Mouse (Mus musculus) CH12.LX (cell line): ENCODE measurements at regions not wholly inside any gene's neighbourhood (a gene's known extent, or its start where the extent isn't known, plus 50 kb on each side); places are given as distances from the start of the nearest gene placed in this dataset.

Source experiments
- DNase-seq: peaks from one replicate; pipeline ENCODE4 v3.0.0-alpha.2; 2013; ENCODE audit errors: extremely low read depth
- H3K27ac ChIP-seq: 2 replicates; pipeline ENCODE4 v1.5.1; 2012; ENCODE audit warnings: low read depth, mild to moderate bottlenecking, control low read depth, moderate library complexity; ENCODE audit not compliant: insufficient read depth
- H3K27me3 ChIP-seq: replicated peaks from 2 replicates; pipeline ENCODE3; 2012; ENCODE audit warnings: inconsistent platforms
- H3K36me3 ChIP-seq, 2 experiments: replicated peaks in 1 of 2; 2 replicates each; pipeline versions ENCODE3 to v1.6.1; 2012; ENCODE audit warnings: inconsistent platforms in 1 of 2, low read length in 1 of 2, mild to moderate bottlenecking in 1 of 2, mixed read lengths in 1 of 2, moderate library complexity in 1 of 2; ENCODE audit not compliant: control insufficient read depth in 1 of 2, insufficient read depth in 1 of 2
- H3K4me1 ChIP-seq, 2 experiments: 2 replicates each; pipeline ENCODE4 v1.6.1; 2012; ENCODE audit warnings: inconsistent platforms in 1 of 2, moderate library complexity in 1 of 2; ENCODE audit not compliant: insufficient read depth in 2 of 2, control insufficient read depth in 1 of 2
- H3K4me2 ChIP-seq: 2 replicates; pipeline ENCODE4 v1.6.1; 2012; ENCODE audit warnings: low read depth, mild to moderate bottlenecking, control low read depth; ENCODE audit not compliant: poor library complexity, insufficient read depth, severe bottlenecking
- H3K4me3 ChIP-seq, 3 experiments: fragments of 150-350 bp in 1 of 3; sonication (generic) in 1 of 3; replicated peaks in 1 of 3; 2 replicates each; pipeline versions ENCODE3 to v1.5.1; 2011 to 2012; ENCODE audit warnings: low read depth in 2 of 3, low read length in 2 of 3, mild to moderate bottlenecking in 2 of 3, moderate library complexity in 2 of 3, control low read depth in 1 of 3, improper control_type of control experiment in 1 of 3, inconsistent platforms in 1 of 3, mixed read lengths in 1 of 3; ENCODE audit not compliant: poor library complexity in 1 of 3
- H3K79me2 ChIP-seq: replicated peaks from 2 replicates; pipeline ENCODE4 v1.6.1; 2012; ENCODE audit warnings: mild to moderate bottlenecking, moderate library complexity; ENCODE audit not compliant: control insufficient read depth, poor library complexity, insufficient read depth, severe bottlenecking; ENCODE audit errors: extremely low read depth
- H3K9ac ChIP-seq: 2 replicates; pipeline ENCODE4 v1.6.1; 2012; ENCODE audit warnings: low read depth, mild to moderate bottlenecking, control low read depth, moderate library complexity; ENCODE audit not compliant: insufficient read depth
- H3K9me3 ChIP-seq: replicated peaks from 2 replicates; pipeline ENCODE3; 2012; ENCODE audit warnings: low read length, inconsistent platforms, mixed read lengths
- BHLHE40 ChIP-seq: IDR thresholded peaks from 2 replicates; pipeline ENCODE4 v1.6.1; 2011; ENCODE audit warnings: mild to moderate bottlenecking, low read depth, low read length, improper control_type of control experiment
- CTCF ChIP-seq, 2 experiments: IDR thresholded peaks in 1 of 2; conservative IDR thresholded peaks in 1 of 2; 2 replicates each; pipeline ENCODE4 v1.5.1; 2011 to 2012; ENCODE audit warnings: low read depth in 2 of 2, low read length in 2 of 2, improper control_type of control experiment in 1 of 2, inconsistent platforms in 1 of 2, mild to moderate bottlenecking in 1 of 2, moderate library complexity in 1 of 2
- E2F4 ChIP-seq: IDR thresholded peaks from 2 replicates; pipeline ENCODE4 v1.6.1; 2011; ENCODE audit warnings: low read depth, low read length, improper control_type of control experiment; ENCODE audit not compliant: insufficient replicate concordance
- EP300 ChIP-seq: IDR thresholded peaks from 2 replicates; pipeline ENCODE4 v1.6.1; 2011; ENCODE audit warnings: low read length, improper control_type of control experiment
- ETS1 ChIP-seq: conservative IDR thresholded peaks from 2 replicates; pipeline ENCODE4 v1.6.1; 2012; ENCODE audit warnings: low read depth, mild to moderate bottlenecking, inconsistent platforms, low read length, improper control_type of control experiment, moderate library complexity
- GABPA ChIP-seq: IDR thresholded peaks from 2 replicates; pipeline ENCODE4 v1.6.1; 2012; ENCODE audit warnings: low read depth, low read length, improper control_type of control experiment, inconsistent platforms; ENCODE audit not compliant: insufficient replicate concordance
- HCFC1 ChIP-seq: IDR thresholded peaks from 2 replicates; pipeline ENCODE4 v1.6.1; 2012; ENCODE audit warnings: low read depth, mild to moderate bottlenecking, inconsistent platforms, low read length, improper control_type of control experiment
- IRF4 ChIP-seq: IDR thresholded peaks from 2 replicates; pipeline ENCODE4 v1.6.1; 2014; ENCODE audit warnings: low read depth, mild to moderate bottlenecking, inconsistent platforms, low read length, improper control_type of control experiment
- JUN ChIP-seq: IDR thresholded peaks from 2 replicates; pipeline ENCODE4 v1.6.1; 2011; ENCODE audit warnings: low read depth, mild to moderate bottlenecking, low read length, improper control_type of control experiment, moderate library complexity; ENCODE audit not compliant: insufficient read depth
- KAT2A ChIP-seq: IDR thresholded peaks from 2 replicates; pipeline ENCODE4 v1.6.1; 2012; ENCODE audit warnings: low read length, improper control_type of control experiment, inconsistent platforms; ENCODE audit not compliant: insufficient replicate concordance
- MAZ ChIP-seq: IDR thresholded peaks from 2 replicates; pipeline ENCODE4 v1.6.1; 2012; ENCODE audit warnings: low read depth, mild to moderate bottlenecking, inconsistent platforms, low read length, improper control_type of control experiment, moderate library complexity
- MEF2A ChIP-seq: IDR thresholded peaks from 2 replicates; pipeline ENCODE4 v1.6.1; 2014; ENCODE audit warnings: low read depth, mild to moderate bottlenecking, inconsistent platforms, low read length, improper control_type of control experiment, borderline replicate concordance
- NELFE ChIP-seq: IDR thresholded peaks from 2 replicates; pipeline ENCODE4 v1.6.1; 2011; ENCODE audit warnings: low read depth, low read length, improper control_type of control experiment
- NRF1 ChIP-seq: IDR thresholded peaks from 2 replicates; pipeline ENCODE4 v1.6.1; 2014; ENCODE audit warnings: low read depth, mild to moderate bottlenecking, inconsistent platforms, low read length, improper control_type of control experiment, moderate library complexity
- PAX5 ChIP-seq: IDR thresholded peaks from 2 replicates; pipeline ENCODE4 v1.6.1; 2012; ENCODE audit warnings: low read length, inconsistent platforms, mixed read lengths
- POLR2A ChIP-seq: IDR thresholded peaks from 2 replicates; pipeline ENCODE4 v1.6.1; 2011; ENCODE audit warnings: low read depth, mild to moderate bottlenecking, improper control_type of control experiment, low read length
- POLR2AphosphoS2 ChIP-seq: IDR thresholded peaks from 2 replicates; pipeline ENCODE4 v1.6.1; 2011; ENCODE audit warnings: low read depth, low read length, improper control_type of control experiment
- RCOR1 ChIP-seq: conservative IDR thresholded peaks from 2 replicates; pipeline ENCODE4 v1.6.1; 2012; ENCODE audit warnings: low read depth, mild to moderate bottlenecking, inconsistent platforms, low read length, improper control_type of control experiment
- SMC3 ChIP-seq: IDR thresholded peaks from 2 replicates; pipeline ENCODE4 v1.6.1; 2011; ENCODE audit warnings: low read depth, low read length, improper control_type of control experiment
- UBTF ChIP-seq: IDR thresholded peaks from 2 replicates; pipeline ENCODE4 v1.6.1; 2012; ENCODE audit warnings: low read depth, mild to moderate bottlenecking, inconsistent platforms, low read length, improper control_type of control experiment, moderate library complexity
- USF2 ChIP-seq: conservative IDR thresholded peaks from 2 replicates; pipeline ENCODE4 v1.6.1; 2011; ENCODE audit warnings: low read depth, low read length, improper control_type of control experiment
- ZC3H11A ChIP-seq: IDR thresholded peaks from 2 replicates; pipeline ENCODE4 v1.6.1; 2012; ENCODE audit warnings: low read depth, mild to moderate bottlenecking, inconsistent platforms, low read length, improper control_type of control experiment
- ZKSCAN1 ChIP-seq: IDR thresholded peaks from 2 replicates; pipeline ENCODE4 v1.6.1; 2012; ENCODE audit warnings: low read depth, inconsistent platforms, low read length, improper control_type of control experiment, borderline replicate concordance
- ZMIZ1 ChIP-seq: IDR thresholded peaks from 2 replicates; pipeline ENCODE4 v1.6.1; 2012; ENCODE audit warnings: low read depth, mild to moderate bottlenecking, inconsistent platforms, low read length, improper control_type of control experiment
- dilution Hi-C: fragments of 300-500 bp; cut with MboI; formaldehyde crosslinking; loops from 2 replicates; pipeline ENCODE4 v1.14.3; 2020; ENCODE audit warnings: low sequenced_read_pairs; ENCODE audit not compliant: extremely low pct_unique_long_range_greater_than_20kb, extremely low pct_ligation_motif_present
- in situ Hi-C: fragments of 300-500 bp; cut with MboI; formaldehyde crosslinking; loops from 3 replicates; pipeline ENCODE4 v1.14.3; 2019; ENCODE audit warnings: low sequenced_read_pairs, low pct_ligation_motif_present, low pct_unique_long_range_greater_than_20kb, mixed read lengths

GRCm38 (mm10) chr15:92974931-92975330 is 300.0 kb downstream of the Gxylt1 start:
- dilution Hi-C loops (no loop called here), in situ Hi-C loops (no loop called here)
- H3K27ac ChIP-seq: no peak overlapping the region
- no peaks in the 10 kb centered on the region for H3K27me3 ChIP-seq
- H3K4me3 ChIP-seq: no peak overlapping the region
- no peak overlapping the region for H3K9ac ChIP-seq
- DNase-seq: no peak
- H3K79me2 ChIP-seq: no peaks in the 10 kb centered on the region
- H3K36me3 ChIP-seq: no peaks in the 10 kb centered on the region
- H3K4me2 ChIP-seq: no peak overlapping the region
- no peaks in the 10 kb centered on the region for H3K4me1 ChIP-seq
- peaks cover 66% of the 10 kb centered on the region for H3K9me3 ChIP-seq
- TF ChIP-seq POLR2A: no peak
- no peak for TF ChIP-seq UBTF
- TF ChIP-seq USF2: no peak
- TF ChIP-seq JUN: no peak
- no peak for TF ChIP-seq BHLHE40
- no peak for TF ChIP-seq SMC3
- no peak for TF ChIP-seq POLR2AphosphoS2
- TF ChIP-seq NRF1: no peak
- TF ChIP-seq ZMIZ1: no peak
- TF ChIP-seq ETS1: no peak
- no peak for TF ChIP-seq ZC3H11A
- no peak for TF ChIP-seq E2F4
- TF ChIP-seq ZKSCAN1: no peak
- TF ChIP-seq GABPA: no peak
- no peak for TF ChIP-seq IRF4
- TF ChIP-seq MEF2A: no peak
- TF ChIP-seq EP300: no peak

- Histone ChIP-seq H3K4me3 (no peak overlapping the region), H3K36me3 (no peaks in the 10 kb centered on the region), H3K9ac (no peak overlapping the region), H3K9me3 (peaks cover 67% of the 10 kb centered on the region), H3K79me2 (no peaks in the 10 kb centered on the region), H3K4me1 (no peaks in the 10 kb centered on the region), H3K27me3 (no peaks in the 10 kb centered on the region), H3K4me2 (no peak overlapping the region), H3K27ac (no peak overlapping the region)
- dilution Hi-C loops: no loop called here
- in situ Hi-C loops: no loop called here
- TF ChIP-seq NELFE: no peak
- no peak for TF ChIP-seq HCFC1
- TF ChIP-seq KAT2A: no peak
- TF ChIP-seq PAX5: no peak
- no peak for TF ChIP-seq MEF2A
- TF ChIP-seq RCOR1: no peak
- TF ChIP-seq CTCF (conservative IDR thresholded peaks at IDR 0.05 in 1 of 2, IDR thresholded peaks at IDR 0.05 in 1 of 2; ENCODE audit: low read depth in 2 of 2, low read length in 2 of 2): no peak
- no peak for TF ChIP-seq MAZ
- TF ChIP-seq UBTF: no peak
- TF ChIP-seq SMC3: no peak
- no peak for TF ChIP-seq ZC3H11A
- no peak for DNase-seq
Observed at GRCm38 (mm10) chr15:92973651-92974229, 301.2 kb downstream of the Gxylt1 start.
